Mouse (Mus musculus) ES-Bruce4 (cell line): ENCODE results near the gene Eif4a2.

Experiments
- CTCF ChIP-seq: IDR thresholded peaks from one replicate; pipeline ENCODE4 v1.8.1; 2011; ENCODE audit warnings: low read depth, low read length
- EP300 ChIP-seq: IDR thresholded peaks from 2 replicates; pipeline ENCODE4 v1.6.1; 2011; ENCODE audit warnings: low read depth, low read length; ENCODE audit not compliant: insufficient read depth
- POLR2A ChIP-seq: IDR thresholded peaks from one replicate; pipeline ENCODE4 v1.8.1; 2011; ENCODE audit warnings: low read length; ENCODE audit not compliant: insufficient read depth

- TF ChIP-seq CTCF, result peak; percentile 13
- TF ChIP-seq POLR2A, result no peak
- TF ChIP-seq EP300, result no peak
Observed at GRCm38 (mm10) chr16:23135421-23136149, 28.3 kb downstream of the Eif4a2 start.
